Mouse (Mus musculus): ENCODE results near the gene Gvin1.
"Not testable (repeated sequence)": the region's sequence is repeated elsewhere in the genome, so short reads cannot be mapped to it uniquely, and the experiment has no call there.

- TF ChIP-seq CTCF (IDR thresholded peaks at IDR 0.05; ENCODE audit: extremely low read depth, insufficient read length, insufficient replicate concordance, low read depth, low read length); POLR2A (IDR thresholded peaks at IDR 0.05; ENCODE audit: low read depth, low read length): not testable (repeated sequence)
Observed at GRCm38 (mm10) chr7:106145013-106145754, 69.9 kb downstream of the Gvin1 start.
